Mouse (Mus musculus): ENCODE data around the gene Rnf7. TPM values are rescaled to one million over a fixed set of nuclear protein-coding genes. Genes with fewer than 3 reads are reported as not detected.
"Not testable (repeated sequence)": the region's sequence is repeated elsewhere in the genome, so short reads cannot be mapped to it uniquely, and the experiment has no call there.

Gene Rnf7
- polyA plus RNA-seq, 1 experiment from 2014 or later = 241 TPM

- no peaks in the 10 kb centered on the region for H3K9me3 ChIP-seq (ENCODE audit: control insufficient read depth, low read length)
- no peaks in the 10 kb centered on the region for H3K27me3 ChIP-seq (ENCODE audit: control insufficient read depth, insufficient read depth, low read length)
- peak overlapping the region; percentile 57; the same call in 1 of the 2 replicates for H3K27ac ChIP-seq (ENCODE audit: low read depth, low read length)
- no peaks in the 10 kb centered on the region for H3K36me3 ChIP-seq (ENCODE audit: control insufficient read depth, insufficient read depth, low read length)
- H3K4me3 ChIP-seq (ENCODE audit: low read depth, low read length) = no peak overlapping the region
- H3K4me1 ChIP-seq (ENCODE audit: control insufficient read depth, insufficient read depth, low read length) = 0 out of 2 replicates have a peak, but pooled peaks cover 2% of the 10 kb centered on the region
- ATAC-seq (ENCODE audit: low read depth) = peak; percentile 96
- 0 out of 2 replicates have a peak overlapping the region, but pooled peaks have one; percentile 32 for H3K9ac ChIP-seq (replicated peaks; ENCODE audit: low read depth, low read length)
- 9% methylated on average over 10 of the region's 10 CpGs for WGBS
- peak overlapping the region; percentile 31; the same call in 1 of the 2 replicates for H3K4me2 ChIP-seq (ENCODE audit: low read depth, low read length)
Observed at GRCm38 (mm10) chr9:96506011-96506498, 27.6 kb upstream of the Rnf7 start.

GRCm38 (mm10) chr9:96505156-96505555 lies 26.7 kb upstream of the Rnf7 start:
- H3K27ac ChIP-seq (ENCODE audit: low read depth, low read length) = no peak overlapping the region
- ATAC-seq (ENCODE audit: low read depth) = no peak
- H3K27me3 ChIP-seq (ENCODE audit: control insufficient read depth, insufficient read depth, low read length) = no peaks in the 10 kb centered on the region
- 87% methylated on average over 4 of the region's 4 CpGs for WGBS
- H3K9ac ChIP-seq (replicated peaks; ENCODE audit: low read depth, low read length) = no peak overlapping the region
- no peak overlapping the region for H3K4me2 ChIP-seq (ENCODE audit: low read depth, low read length)
- no peaks in the 10 kb centered on the region for H3K9me3 ChIP-seq (ENCODE audit: control insufficient read depth, low read length)
- no peak overlapping the region for H3K4me3 ChIP-seq (ENCODE audit: low read depth, low read length)
- no peaks in the 10 kb centered on the region for H3K36me3 ChIP-seq (ENCODE audit: control insufficient read depth, insufficient read depth, low read length)
- 0 out of 2 replicates have a peak, but pooled peaks cover 2% of the 10 kb centered on the region for H3K4me1 ChIP-seq (ENCODE audit: control insufficient read depth, insufficient read depth, low read length)

DNA sequence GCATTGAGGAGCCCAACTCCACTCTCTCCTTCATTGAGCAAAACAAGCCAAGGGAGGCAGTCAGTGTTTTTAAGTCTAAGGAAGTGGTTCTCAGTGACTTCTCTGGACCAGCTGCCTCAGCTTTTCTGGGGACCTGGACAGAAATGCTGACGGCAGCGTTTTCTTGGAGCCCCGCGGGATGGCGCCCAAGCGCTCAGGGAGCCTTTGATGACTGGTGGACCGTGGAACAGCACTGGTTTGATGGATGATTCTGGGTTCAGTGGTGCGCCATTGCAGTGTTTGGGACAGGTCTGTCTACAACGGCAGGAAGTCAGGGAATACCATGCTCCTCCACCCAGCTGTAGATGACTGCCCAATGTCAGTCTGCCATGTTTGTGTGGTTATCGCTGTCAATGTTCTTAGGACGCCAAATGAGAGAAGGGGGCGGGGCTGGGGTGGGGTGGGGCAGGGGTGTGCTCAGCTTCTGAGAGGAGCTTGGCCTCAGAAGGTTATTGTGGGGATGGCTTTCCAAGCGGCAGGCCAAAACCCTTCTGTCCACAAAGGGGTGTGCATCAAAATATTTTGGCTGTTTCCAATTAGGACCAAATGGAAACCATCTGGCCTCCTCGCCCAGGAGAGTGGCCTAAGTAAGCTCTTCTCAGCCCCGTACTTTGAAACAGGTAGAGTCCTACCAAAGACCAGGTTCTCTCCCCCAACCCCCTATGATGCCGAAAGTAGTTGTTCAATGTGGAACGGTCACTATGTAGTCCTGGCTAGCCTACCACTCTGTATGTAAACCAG lies 25.8 kb upstream of the Rnf7 start:
- Histone ChIP-seq H3K9me3 (ENCODE audit: control insufficient read depth, low read length) (no peaks in the 10 kb centered on the region), H3K4me2 (ENCODE audit: low read depth, low read length) (no peak overlapping the region), H3K36me3 (ENCODE audit: control insufficient read depth, insufficient read depth, low read length) (no peaks in the 10 kb centered on the region), H3K9ac (replicated peaks; ENCODE audit: low read depth, low read length) (no peak overlapping the region), H3K27me3 (ENCODE audit: control insufficient read depth, insufficient read depth, low read length) (no peaks in the 10 kb centered on the region), H3K4me1 (ENCODE audit: control insufficient read depth, insufficient read depth, low read length) (0 out of 2 replicates have a peak, but pooled peaks cover 2% of the 10 kb centered on the region), H3K4me3 (ENCODE audit: low read depth, low read length) (no peak overlapping the region), H3K27ac (ENCODE audit: low read depth, low read length) (no peak overlapping the region)
- 89% methylated on average over 17 of the region's 17 CpGs for WGBS
- no peak for ATAC-seq (ENCODE audit: low read depth)

DNA sequence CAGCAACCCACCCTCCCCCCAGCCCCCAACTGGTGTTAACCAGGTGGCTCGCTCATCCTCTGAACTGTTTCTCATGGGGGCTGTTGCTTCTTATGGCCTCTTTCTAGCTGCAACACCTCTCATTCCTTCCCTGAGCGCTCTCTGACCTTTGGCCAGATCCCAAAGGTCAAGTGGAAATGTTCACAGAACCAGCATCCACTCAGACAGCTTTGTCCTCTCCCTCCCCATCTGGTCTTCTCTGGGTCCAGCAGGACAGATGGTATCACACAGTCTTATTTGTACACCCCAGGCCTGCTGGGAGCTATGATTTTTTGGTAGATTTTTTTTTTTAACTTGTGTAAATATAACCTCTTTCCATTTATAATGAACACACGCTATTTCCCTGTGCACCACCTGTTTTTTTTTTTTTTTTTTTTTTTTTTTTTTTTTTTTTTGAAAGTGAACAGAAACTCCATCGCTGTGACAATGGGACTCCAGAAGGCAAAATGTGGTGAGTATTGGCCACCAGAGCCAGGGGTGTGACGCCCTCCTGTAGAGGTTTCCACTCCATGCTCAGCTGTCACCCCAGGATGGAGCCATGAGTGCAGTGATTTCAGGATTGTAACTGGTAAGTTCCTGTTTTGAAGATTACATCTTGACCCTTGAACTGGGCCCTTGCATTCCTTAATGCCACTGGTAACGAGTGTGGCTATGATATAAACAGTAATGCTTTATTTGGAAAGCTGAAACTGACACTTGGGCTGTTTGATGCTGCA lies 24.6 kb upstream of the Rnf7 start:
- Histone ChIP-seq H3K4me3 (ENCODE audit: low read depth, low read length) (no peak overlapping the region), H3K27me3 (ENCODE audit: control insufficient read depth, insufficient read depth, low read length) (no peaks in the 10 kb centered on the region), H3K9ac (replicated peaks; ENCODE audit: low read depth, low read length) (no peak overlapping the region), H3K4me1 (ENCODE audit: control insufficient read depth, insufficient read depth, low read length) (0 out of 2 replicates have a peak, but pooled peaks cover 2% of the 10 kb centered on the region), H3K36me3 (ENCODE audit: control insufficient read depth, insufficient read depth, low read length) (no peaks in the 10 kb centered on the region), H3K9me3 (ENCODE audit: control insufficient read depth, low read length) (no peaks in the 10 kb centered on the region), H3K4me2 (ENCODE audit: low read depth, low read length) (no peak overlapping the region), H3K27ac (ENCODE audit: low read depth, low read length) (no peak overlapping the region)
- ATAC-seq (ENCODE audit: low read depth) = no peak
- 87% methylated on average over 6 of the region's 6 CpGs for WGBS

DNA sequence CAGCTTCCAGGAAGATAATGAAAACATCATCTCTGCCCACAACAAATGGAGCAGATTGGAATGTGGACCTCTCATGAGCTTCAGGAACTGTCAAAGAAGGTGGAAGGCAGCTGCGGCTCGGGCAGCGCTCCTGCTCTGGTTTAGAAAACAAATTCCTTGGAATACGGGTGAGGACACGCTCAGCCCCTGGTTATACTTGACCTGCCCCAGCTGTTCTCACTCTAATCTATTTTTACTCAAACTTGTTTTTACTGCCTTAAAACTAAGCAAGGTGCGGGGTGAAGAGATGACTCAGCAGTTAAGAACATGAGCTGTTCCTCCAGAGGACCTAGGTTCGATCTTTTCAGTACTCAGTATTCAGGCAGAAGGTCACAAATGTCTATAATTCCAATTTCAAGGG lies 22.7 kb upstream of the Rnf7 start:
- H3K27ac ChIP-seq (ENCODE audit: low read depth, low read length) = no peak overlapping the region
- no peaks in the 10 kb centered on the region for H3K36me3 ChIP-seq (ENCODE audit: control insufficient read depth, insufficient read depth, low read length)
- ATAC-seq (ENCODE audit: low read depth) = no peak
- no peak overlapping the region for H3K4me3 ChIP-seq (ENCODE audit: low read depth, low read length)
- WGBS = 88% methylated on average over 7 of the region's 7 CpGs
- no peaks in the 10 kb centered on the region for H3K9me3 ChIP-seq (ENCODE audit: control insufficient read depth, low read length)
- H3K9ac ChIP-seq (replicated peaks; ENCODE audit: low read depth, low read length) = no peak overlapping the region
- no peaks in the 10 kb centered on the region for H3K27me3 ChIP-seq (ENCODE audit: control insufficient read depth, insufficient read depth, low read length)
- no peak overlapping the region for H3K4me2 ChIP-seq (ENCODE audit: low read depth, low read length)
- H3K4me1 ChIP-seq (ENCODE audit: control insufficient read depth, insufficient read depth, low read length) = 0 out of 2 replicates have a peak, but pooled peaks cover 1% of the 10 kb centered on the region

- Histone ChIP-seq H3K9ac (replicated peaks; ENCODE audit: low read depth, low read length) (no peak overlapping the region), H3K27me3 (ENCODE audit: control insufficient read depth, insufficient read depth, low read length) (no peaks in the 10 kb centered on the region), H3K4me3 (ENCODE audit: low read depth, low read length) (no peak overlapping the region), H3K27ac (ENCODE audit: low read depth, low read length) (no peak overlapping the region), H3K9me3 (ENCODE audit: control insufficient read depth, low read length) (no peaks in the 10 kb centered on the region), H3K36me3 (ENCODE audit: control insufficient read depth, insufficient read depth, low read length) (no peaks in the 10 kb centered on the region), H3K4me2 (ENCODE audit: low read depth, low read length) (no peak overlapping the region), H3K4me1 (ENCODE audit: control insufficient read depth, insufficient read depth, low read length) (no peaks in the 10 kb centered on the region)
- WGBS = 12% methylated on average over 3 of the region's 3 CpGs
- no peak for ATAC-seq (ENCODE audit: low read depth)
Observed at GRCm38 (mm10) chr9:96493212-96493611, 14.7 kb upstream of the Rnf7 start.

- ATAC-seq (ENCODE audit: low read depth) = no peak
- H3K4me3 ChIP-seq (ENCODE audit: low read depth, low read length) = no peak overlapping the region
- no peaks in the 10 kb centered on the region for H3K4me1 ChIP-seq (ENCODE audit: control insufficient read depth, insufficient read depth, low read length)
- H3K27me3 ChIP-seq (ENCODE audit: control insufficient read depth, insufficient read depth, low read length) = no peaks in the 10 kb centered on the region
- no peak overlapping the region for H3K27ac ChIP-seq (ENCODE audit: low read depth, low read length)
- H3K36me3 ChIP-seq (ENCODE audit: control insufficient read depth, insufficient read depth, low read length) = no peaks in the 10 kb centered on the region
- 45% methylated on average over 12 of the region's 12 CpGs for WGBS
- H3K9ac ChIP-seq (replicated peaks; ENCODE audit: low read depth, low read length) = no peak overlapping the region
- H3K4me2 ChIP-seq (ENCODE audit: low read depth, low read length) = no peak overlapping the region
- H3K9me3 ChIP-seq (ENCODE audit: control insufficient read depth, low read length) = no peaks in the 10 kb centered on the region
Observed at GRCm38 (mm10) chr9:96491810-96492209, 13.3 kb upstream of the Rnf7 start.

GRCm38 (mm10) chr9:96487869-96488268 lies 9.4 kb upstream of the Rnf7 start:
- not testable (repeated sequence) for H3K27me3 ChIP-seq (ENCODE audit: control insufficient read depth, insufficient read depth, low read length); H3K9me3 ChIP-seq (ENCODE audit: control insufficient read depth, low read length); ATAC-seq (ENCODE audit: low read depth); H3K9ac ChIP-seq (replicated peaks; ENCODE audit: low read depth, low read length); H3K4me1 ChIP-seq (ENCODE audit: control insufficient read depth, insufficient read depth, low read length); H3K36me3 ChIP-seq (ENCODE audit: control insufficient read depth, insufficient read depth, low read length); H3K4me2 ChIP-seq (ENCODE audit: low read depth, low read length); H3K4me3 ChIP-seq (ENCODE audit: low read depth, low read length); H3K27ac ChIP-seq (ENCODE audit: low read depth, low read length)
- 95% methylated on average over 5 of the region's 5 CpGs for WGBS

- 72% methylated on average over 2 of the region's 2 CpGs for WGBS
- Histone ChIP-seq H3K4me2 (ENCODE audit: low read depth, low read length) (no peak overlapping the region), H3K4me1 (ENCODE audit: control insufficient read depth, insufficient read depth, low read length) (no peaks in the 10 kb centered on the region), H3K36me3 (ENCODE audit: control insufficient read depth, insufficient read depth, low read length) (no peaks in the 10 kb centered on the region), H3K27me3 (ENCODE audit: control insufficient read depth, insufficient read depth, low read length) (no peaks in the 10 kb centered on the region), H3K27ac (ENCODE audit: low read depth, low read length) (no peak overlapping the region), H3K9ac (replicated peaks; ENCODE audit: low read depth, low read length) (no peak overlapping the region), H3K9me3 (ENCODE audit: control insufficient read depth, low read length) (no peaks in the 10 kb centered on the region), H3K4me3 (ENCODE audit: low read depth, low read length) (no peak overlapping the region)
- no peak for ATAC-seq (ENCODE audit: low read depth)
Observed at GRCm38 (mm10) chr9:96483648-96484047, 5.2 kb upstream of the Rnf7 start.

Measured in neural tube, embryonic 14.5 days (tissue).